Mouse (Mus musculus) liver, adult 2 months (tissue): ENCODE measurements around the gene Kirrel3.

Experiments used
- CTCF ChIP-seq: fragments of 200-500 bp; IDR thresholded peaks from 2 replicates; pipeline ENCODE4 v1.5.1; 2011; ENCODE audit warnings: low read depth, low read length, control low read depth
- POLR2A ChIP-seq: fragments of 200-500 bp; IDR thresholded peaks from 2 replicates; pipeline ENCODE4 v1.6.1; 2011; ENCODE audit warnings: low read length, control low read depth; ENCODE audit not compliant: insufficient read depth; ENCODE audit errors: extremely low read depth

DNA sequence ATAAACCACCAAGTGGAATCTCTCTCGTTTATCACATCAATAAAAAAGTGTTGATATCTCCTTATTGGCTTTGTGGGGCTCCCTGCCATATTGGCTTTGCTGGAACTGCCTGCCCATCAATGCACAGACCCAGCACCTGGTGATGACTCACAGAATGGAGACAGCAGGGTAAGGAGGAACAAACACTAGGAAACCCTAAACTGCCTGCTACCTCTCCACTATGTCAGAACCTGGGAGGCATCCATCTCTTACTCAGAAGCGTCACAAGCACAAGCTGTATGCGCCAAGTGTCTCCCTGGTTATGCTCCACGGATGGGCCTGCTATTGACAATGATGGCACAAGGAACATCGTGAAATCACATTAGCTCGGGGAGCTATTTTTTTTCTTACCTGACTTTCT is 33.2 kb downstream of the Kirrel3 start:
- no peak for TF ChIP-seq CTCF
- TF ChIP-seq POLR2A, result no peak
